Mouse (Mus musculus) kidney, adult 2 months (tissue): ENCODE data around the gene Kcnn4. TPM values are rescaled to one million over a fixed set of nuclear protein-coding genes. Genes with fewer than 3 reads are reported as not detected.

Experiments used
- DNase-seq: peaks from one replicate; pipeline ENCODE4 v3.0.0; 2021
- H3K27ac ChIP-seq: fragments of 200-500 bp; 2 replicates; pipeline ENCODE4 v1.5.1; 2012; ENCODE audit warnings: low read depth, low read length, control low read depth, inconsistent platforms; ENCODE audit not compliant: insufficient read depth
- H3K27me3 ChIP-seq: fragments of 200-500 bp; replicated peaks from 2 replicates; pipeline ENCODE4 v1.6.1; 2012; ENCODE audit warnings: mild to moderate bottlenecking, moderate library complexity, low read length, inconsistent platforms; ENCODE audit not compliant: control insufficient read depth, insufficient read depth
- H3K36me3 ChIP-seq: fragments of 200-500 bp; 2 replicates; pipeline ENCODE4 v1.6.1; 2012; ENCODE audit warnings: mild to moderate bottlenecking, moderate library complexity, low read length, inconsistent platforms; ENCODE audit not compliant: control insufficient read depth, insufficient read depth
- H3K4me1 ChIP-seq: fragments of 200-500 bp; 2 replicates; pipeline ENCODE4 v1.6.1; 2011; ENCODE audit warnings: low read length; ENCODE audit not compliant: control insufficient read depth, insufficient read depth
- H3K4me3 ChIP-seq: fragments of 200-500 bp; 2 replicates; pipeline ENCODE4 v1.5.1; 2011; ENCODE audit warnings: mild to moderate bottlenecking, low read depth, low read length, control low read depth; ENCODE audit not compliant: insufficient read depth
- CTCF ChIP-seq: fragments of 200-500 bp; conservative IDR thresholded peaks from 2 replicates; pipeline ENCODE4 v1.5.1; 2011; ENCODE audit warnings: low read depth, mild to moderate bottlenecking, control low read depth, low read length, moderate library complexity, mixed read lengths; ENCODE audit not compliant: insufficient read depth, insufficient read length
- POLR2A ChIP-seq: fragments of 200-500 bp; IDR thresholded peaks from one replicate; pipeline ENCODE4 v1.6.1; 2011; ENCODE audit warnings: low read depth, low read length, control low read depth
- WGBS: fragments of 180-500 bp; shearing (Covaris S2); methylation state at CpG from one replicate; pipeline ENCODE4 v1.1.7; 2018; 5-methylcytosine and 5-hydroxymethylcytosine counted together
- polyA plus RNA-seq: library from polyadenylated mRNA; depleted of rRNA; stranded (reverse); fragments of >200 nt; gene quantifications from 2 replicates; pipeline ENCODE4 v1.2.3, GENCODE M21; 2012

The Kcnn4 gene
- polyA plus RNA-seq, 1 experiment: 4.1 TPM

DNA sequence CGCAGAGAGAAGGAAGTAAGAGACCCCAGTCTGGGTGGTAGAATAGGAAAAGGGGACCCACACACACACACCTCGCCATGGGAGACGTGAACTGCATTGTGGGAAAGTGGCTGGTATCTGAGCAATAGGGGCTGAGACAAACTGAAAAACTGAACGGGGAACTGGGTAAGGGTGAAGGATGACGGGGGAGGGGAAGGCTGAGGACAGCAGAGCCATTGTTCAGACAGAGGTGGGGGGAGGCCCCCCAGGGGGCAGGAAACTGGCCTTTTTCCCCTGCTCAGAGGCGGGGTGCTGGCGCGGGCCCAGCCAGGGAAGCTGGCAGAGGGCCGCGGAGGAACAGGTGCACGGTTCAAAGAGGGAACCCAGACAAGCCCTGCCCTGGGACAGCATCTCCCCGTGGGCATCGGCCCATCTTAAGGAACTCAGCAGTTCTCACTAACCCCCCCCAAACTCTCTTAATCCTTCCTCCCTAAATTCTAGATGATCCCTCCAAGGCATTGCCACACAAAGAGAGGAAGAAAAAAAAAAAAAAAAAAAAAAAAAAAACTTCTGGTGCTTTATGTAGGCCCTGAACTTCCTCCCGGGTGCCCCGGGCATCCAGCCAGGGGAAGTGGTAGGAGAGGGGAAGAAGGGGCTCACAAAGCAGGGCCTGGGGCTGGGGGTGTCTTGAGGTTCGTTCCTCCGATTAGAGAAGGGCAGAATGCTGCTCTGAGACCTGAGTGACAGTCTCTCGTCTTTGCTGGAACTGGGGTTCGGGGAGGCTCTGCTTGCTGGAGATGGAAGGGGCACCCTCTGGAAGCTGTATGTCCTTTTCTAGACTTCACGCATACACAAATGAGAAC, 3.7 kb downstream of the Kcnn4 start:
- DNase-seq: peak; percentile 43
- Histone ChIP-seq H3K27me3 (no peaks in the 10 kb centered on the region), H3K4me3 (no peak overlapping the region), H3K4me1 (no peaks in the 10 kb centered on the region), H3K36me3 (no peaks in the 10 kb centered on the region), H3K27ac (no peak overlapping the region)
- TF ChIP-seq POLR2A (no peak), CTCF (no peak)
- WGBS: 41% methylated on average over 20 of the region's 20 CpGs

DNA sequence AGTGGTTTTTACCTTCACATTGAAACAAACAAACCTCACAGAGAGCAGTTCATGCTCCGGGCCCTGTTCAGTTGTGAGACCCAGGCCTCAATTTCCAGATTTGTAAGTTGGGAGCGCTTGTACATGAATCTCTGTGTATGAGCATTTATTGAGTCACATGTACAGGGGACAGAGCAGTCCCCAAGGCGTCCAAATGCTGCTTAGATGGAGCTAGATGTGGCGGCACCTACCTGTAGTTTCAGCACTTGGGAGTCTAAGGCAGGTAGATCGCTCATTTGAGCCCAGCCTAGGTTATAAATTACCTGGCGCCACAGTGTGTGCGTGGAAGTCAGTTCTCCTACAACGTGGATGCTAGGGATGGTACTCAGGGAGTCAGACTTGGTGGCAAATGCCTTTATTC, 6.4 kb downstream of the Kcnn4 start:
- 85% methylated on average over 8 of the region's 8 CpGs for WGBS
- no peak overlapping the region for H3K27ac ChIP-seq
- no peak for DNase-seq
- H3K4me1 ChIP-seq: no peaks in the 10 kb centered on the region
- no peak for TF ChIP-seq CTCF
- TF ChIP-seq POLR2A: no peak
- no peaks in the 10 kb centered on the region for H3K36me3 ChIP-seq
- H3K4me3 ChIP-seq: no peak overlapping the region
- H3K27me3 ChIP-seq: no peaks in the 10 kb centered on the region

DNA sequence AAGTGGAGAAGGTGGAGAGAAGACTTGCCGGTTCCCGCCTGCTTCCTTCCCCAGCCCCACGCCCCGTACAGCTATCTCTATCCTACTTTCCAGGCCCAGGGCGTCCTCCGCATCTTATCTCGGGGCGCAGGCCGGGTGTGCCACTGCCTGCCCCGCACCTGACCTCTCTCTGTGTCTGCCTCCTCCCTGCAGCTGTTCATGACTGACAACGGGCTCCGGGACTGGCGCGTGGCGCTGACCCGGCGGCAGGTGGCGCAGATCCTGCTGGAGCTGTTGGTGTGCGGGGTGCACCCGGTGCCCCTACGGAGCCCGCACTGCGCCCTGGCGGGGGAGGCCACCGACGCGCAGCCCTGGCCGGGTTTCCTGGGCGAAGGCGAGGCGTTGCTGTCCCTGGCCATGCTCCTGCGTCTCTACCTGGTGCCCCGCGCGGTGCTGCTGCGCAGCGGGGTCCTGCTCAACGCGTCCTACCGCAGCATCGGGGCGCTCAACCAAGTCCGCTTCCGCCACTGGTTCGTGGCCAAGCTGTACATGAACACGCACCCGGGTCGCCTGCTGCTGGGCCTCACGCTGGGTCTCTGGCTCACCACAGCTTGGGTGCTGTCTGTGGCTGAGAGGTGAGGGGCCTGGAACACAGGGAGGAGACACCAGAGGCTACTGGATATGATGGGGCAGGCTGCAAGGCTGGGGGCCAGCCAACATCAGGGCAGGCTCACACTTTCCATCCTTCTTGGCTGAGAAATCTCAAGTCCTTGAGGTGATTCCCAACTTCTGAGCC, 7.2 kb downstream of the Kcnn4 start:
- no peaks in the 10 kb centered on the region for H3K4me1 ChIP-seq
- no peak overlapping the region for H3K27ac ChIP-seq
- DNase-seq: peak; percentile 26
- H3K4me3 ChIP-seq: no peak overlapping the region
- no peak for TF ChIP-seq CTCF
- TF ChIP-seq POLR2A: no peak
- no peaks in the 10 kb centered on the region for H3K27me3 ChIP-seq
- no peaks in the 10 kb centered on the region for H3K36me3 ChIP-seq
- 14% methylated on average over 49 of the region's 49 CpGs for WGBS

DNA sequence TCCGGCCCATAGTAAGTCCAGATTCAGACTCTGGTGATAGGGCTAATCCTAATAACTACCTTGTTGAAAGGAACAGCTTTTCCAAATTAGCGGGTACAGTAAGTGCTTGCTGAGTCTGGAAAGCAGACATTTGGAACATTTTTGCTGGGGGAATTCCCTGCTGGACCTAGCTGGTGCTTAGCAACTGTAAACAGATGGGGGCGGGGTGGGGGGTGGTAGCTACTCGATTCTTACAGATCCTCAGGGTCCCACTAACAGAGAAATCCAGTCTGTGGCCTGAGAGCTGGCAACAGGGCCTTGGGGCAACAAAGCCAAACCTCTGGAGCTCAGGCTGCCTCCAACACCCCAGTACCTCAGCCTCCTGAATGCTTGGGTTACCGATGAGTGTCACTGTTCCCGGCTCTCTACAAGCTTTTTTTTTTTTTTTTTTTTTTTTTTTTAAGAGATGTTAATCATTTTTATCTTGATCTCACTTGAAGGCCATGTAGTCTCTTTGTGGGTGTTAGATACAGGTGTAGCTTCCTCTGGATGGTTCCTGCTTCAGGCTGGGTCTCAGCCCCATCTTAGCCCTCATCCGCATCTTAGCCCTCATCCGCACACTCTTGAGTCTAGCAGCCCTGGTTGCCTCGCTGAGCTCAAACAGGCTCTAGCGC, 8.1 kb downstream of the Kcnn4 start:
- no peaks in the 10 kb centered on the region for H3K4me1 ChIP-seq
- H3K27me3 ChIP-seq: no peaks in the 10 kb centered on the region
- TF ChIP-seq CTCF (no peak), POLR2A (no peak)
- no peak overlapping the region for H3K4me3 ChIP-seq
- 73% methylated on average over 10 of the region's 10 CpGs for WGBS
- DNase-seq: no peak
- H3K27ac ChIP-seq: no peak overlapping the region
- H3K36me3 ChIP-seq: no peaks in the 10 kb centered on the region

GRCm38 (mm10) chr7:24379934-24380333, 9.9 kb downstream of the Kcnn4 start:
- TF ChIP-seq POLR2A: no peak
- no peak for TF ChIP-seq CTCF
- 34% methylated on average over 7 of the region's 7 CpGs for WGBS
- DNase-seq: no peak
- H3K4me3 ChIP-seq: no peak overlapping the region
- no peaks in the 10 kb centered on the region for H3K36me3 ChIP-seq
- H3K27ac ChIP-seq: no peak overlapping the region
- H3K27me3 ChIP-seq: no peaks in the 10 kb centered on the region
- no peaks in the 10 kb centered on the region for H3K4me1 ChIP-seq

- DNase-seq: no peak
- H3K27me3 ChIP-seq: no peaks in the 10 kb centered on the region
- TF ChIP-seq POLR2A (no peak), CTCF (no peak)
- H3K4me3 ChIP-seq: no peak overlapping the region
- WGBS: 58% methylated on average over 2 of the region's 2 CpGs
- H3K4me1 ChIP-seq: no peaks in the 10 kb centered on the region
- no peak overlapping the region for H3K27ac ChIP-seq
- no peaks in the 10 kb centered on the region for H3K36me3 ChIP-seq
Measured at GRCm38 (mm10) chr7:24380370-24380769, 10.3 kb downstream of the Kcnn4 start.

- Histone ChIP-seq H3K4me1 (no peaks in the 10 kb centered on the region), H3K36me3 (no peaks in the 10 kb centered on the region), H3K4me3 (no peak overlapping the region), H3K27ac (no peak overlapping the region), H3K27me3 (no peaks in the 10 kb centered on the region)
- TF ChIP-seq CTCF (no peak), POLR2A (no peak)
- WGBS: 76% methylated on average over 16 of the region's 16 CpGs
- no peak for DNase-seq
Measured at GRCm38 (mm10) chr7:24382730-24383372, 12.8 kb downstream of the Kcnn4 start.
